In genomic region chr13:98031642-98031960, GRCm38 (mm10) we compare ENCODE assay signal across 8 mouse cellular contexts.
DNase-seq lines count a peak whose midpoint lies in the region; ATAC-seq and TF ChIP-seq lines count a peak whose summit lies in the region.

No protein-coding gene starts in this region.

- peak; percentile 30; the same call in 1 of the 2 replicates for ATAC-seq in megakaryocyte-erythroid progenitor cell, adult 5-6 weeks (replicated peaks; ENCODE audit: low FRiP score, low TSS enrichment, poor library complexity, severe bottlenecking)

- peaks cover 18% of the 10 kb centered on the region; the same call in 1 of the 2 replicates for H3K4me1 ChIP-seq in heart, embryonic 10.5 days
- H3K4me1 ChIP-seq in ES-E14 (ENCODE audit: control insufficient read depth in 2 of 2, insufficient read depth in 2 of 2, low read length in 2 of 2, poor library complexity in 1 of 2), result peaks cover 7 to 27% of the 10 kb centered on the region in 2 experiments
- peaks cover 30% of the 10 kb centered on the region for H3K4me1 ChIP-seq in hindbrain, embryonic 10.5 days (replicated peaks)

- peak overlapping the region; percentile 48 for H3K4me3 ChIP-seq in heart, embryonic 10.5 days
- peak overlapping the region; percentile 1 to 37; a peak in 3 of 4 replicates for H3K4me3 ChIP-seq in ES-E14 (ENCODE audit: insufficient read depth in 1 of 2, low read depth in 1 of 2, low read length in 2 of 2, poor library complexity in 1 of 2, severe bottlenecking in 1 of 2)
- peak overlapping the region; percentile 41 for H3K4me3 ChIP-seq in hindbrain, embryonic 10.5 days

- DNase-seq in heart, embryonic 10.5 days (ENCODE audit: low spot score), result no peak
- no peak for DNase-seq in heart, postnatal 4 days
- no peak for DNase-seq in ES-E14 (ENCODE audit: low read depth, low spot score)
- no peak for DNase-seq in hindbrain, embryonic 10.5 days (ENCODE audit: low spot score)
- no peak for DNase-seq in natural killer cell, adult 2 months (ENCODE audit: low spot score in 2 of 2)
- DNase-seq in testis, postnatal 10 days (ENCODE audit: low spot score), result no peak
- DNase-seq in left cerebral cortex, postnatal 25 days (ENCODE audit: low spot score in 2 of 2), result no peak

- intact Hi-C loops in left cerebral cortex, postnatal 25 days (cut with DNase I), result loop anchor here (1.0 kb wide), 1 partner anchor 209 kb away; no protein-coding TSS in a partner anchor

- peak overlapping the region; percentile 70 for H3K27ac ChIP-seq in heart, embryonic 10.5 days
- peak overlapping the region; percentile 7; the same call in 1 of the 2 replicates for H3K27ac ChIP-seq in ES-E14 (ENCODE audit: insufficient read depth, low read depth, low read length, poor library complexity, severe bottlenecking)
- peak overlapping the region; percentile 82 for H3K27ac ChIP-seq in hindbrain, embryonic 10.5 days

- H3K9me3 ChIP-seq in heart, embryonic 10.5 days, result no peaks in the 10 kb centered on the region
- no peaks in the 10 kb centered on the region for H3K9me3 ChIP-seq in ES-E14 (ENCODE audit: control insufficient read depth, insufficient read depth, low read depth, low read length)
- no peaks in the 10 kb centered on the region for H3K9me3 ChIP-seq in hindbrain, embryonic 10.5 days

- no peak overlapping the region; the same call in 1 of the 2 replicates for H3K9ac ChIP-seq in ES-E14 (ENCODE audit: insufficient read depth, low read depth, low read length, poor library complexity, severe bottlenecking)

- no peaks in the 10 kb centered on the region for H3K27me3 ChIP-seq in heart, embryonic 10.5 days (ENCODE audit: insufficient read depth, poor library complexity, severe bottlenecking)
- no peaks in the 10 kb centered on the region; the same call in 1 of the 2 replicates for H3K27me3 ChIP-seq in hindbrain, embryonic 10.5 days (ENCODE audit: insufficient read depth, poor library complexity, severe bottlenecking)

- in situ Hi-C loops in ES-E14 (cut with MboI; ENCODE audit: low sequenced_read_pairs in 2 of 2, unreplicated experiment in 2 of 2), result loop anchor here in 1 of 2 experiments (10.0 kb wide), 1 partner anchor 203 kb away; no protein-coding TSS in a partner anchor

- no peaks in the 10 kb centered on the region for H3K36me3 ChIP-seq in heart, embryonic 10.5 days
- H3K36me3 ChIP-seq in ES-E14 (ENCODE audit: control insufficient read depth, insufficient read depth, low read length, poor library complexity, severe bottlenecking), result peaks cover 4% of the 10 kb centered on the region; the same call in 1 of the 2 replicates
- no peaks in the 10 kb centered on the region for H3K36me3 ChIP-seq in hindbrain, embryonic 10.5 days

- WGBS in heart, embryonic 10.5 days, result 27% methylated on average over 5 of the region's 5 CpGs
- WGBS in hindbrain, embryonic 10.5 days, result 24% methylated on average over 5 of the region's 5 CpGs

TF ChIP-seq in ES-E14, 5 proteins besides CTCF, POLR2A, EP300 and RAD21:
- no peak for TF ChIP-seq HCFC1 (IDR thresholded peaks at IDR 0.05; ENCODE audit: borderline replicate concordance, insufficient read depth, low read length)
- TF ChIP-seq CHD2 (IDR thresholded peaks at IDR 0.05; ENCODE audit: low read depth, low read length), result no peak
- no peak for TF ChIP-seq ZNF384 (IDR thresholded peaks at IDR 0.05; ENCODE audit: low read depth, low read length)
- TF ChIP-seq ZC3H11A (IDR thresholded peaks at IDR 0.05; ENCODE audit: borderline replicate concordance, low read depth, low read length), result no peak
- no peak for TF ChIP-seq MAFK (IDR thresholded peaks at IDR 0.05; ENCODE audit: insufficient read depth, low read depth, low read length)

Comparison
In these comparisons a context has a peak if more than half of its experiments do, and no peak if none do; other contexts are left out.
1. H3K27ac ChIP-seq: peak in every context shown above with its lines; median percentile 82 in hindbrain, embryonic 10.5 days; 70 in heart, embryonic 10.5 days; 7 in ES-E14.